Mouse (Mus musculus): ENCODE results near the gene Fbxo36. TPM values are rescaled to one million over a fixed set of nuclear protein-coding genes. Genes with fewer than 3 reads are reported as not detected.

Fbxo36 gene
- polyA plus RNA-seq (2012; rRNA removed), result 195 and 201 TPM in 2 replicates

DNA sequence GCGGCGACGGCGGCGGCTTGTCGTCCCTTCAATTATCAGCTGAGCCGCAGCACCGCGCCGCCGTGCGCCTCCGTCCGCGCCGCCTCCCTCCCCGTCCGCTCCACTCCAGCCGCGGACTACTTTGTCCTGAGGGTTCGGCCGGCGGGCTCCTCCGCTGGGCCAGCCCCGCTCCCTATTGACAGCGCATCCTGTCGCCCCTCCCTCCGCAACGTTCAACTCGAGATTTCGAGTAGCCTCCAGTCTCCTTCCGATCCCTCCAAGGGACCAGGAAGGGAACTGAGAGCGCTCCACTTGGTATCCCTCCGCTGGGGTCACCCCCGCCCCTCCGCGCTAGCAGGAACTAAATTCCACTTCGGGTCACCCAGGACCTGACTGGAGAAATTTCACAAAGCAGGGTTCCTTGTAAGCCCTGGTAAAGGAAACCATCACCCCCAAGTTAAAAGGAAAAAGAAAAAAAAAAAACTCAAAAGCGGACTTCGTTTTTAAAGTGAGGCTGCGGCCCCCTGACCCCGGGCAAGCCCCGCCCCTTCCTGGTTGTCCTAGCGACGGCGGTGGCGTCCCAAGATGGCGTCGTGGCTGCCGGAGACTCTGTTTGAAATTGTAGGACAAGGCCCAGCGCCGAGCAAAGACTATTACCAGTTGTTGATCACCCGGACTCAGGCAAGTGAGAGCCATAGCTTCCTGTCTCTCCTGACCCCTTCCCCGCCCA is at the start of gene Fbxo36:
Gene Fbxo36 (plus strand): TSS at position 533 of the 709 bp plus-strand sequence.
- H3K36me3 ChIP-seq (ENCODE audit: control insufficient read depth, insufficient read depth, low read length), result no peaks in the 10 kb centered on the region
- H3K27ac ChIP-seq (ENCODE audit: control insufficient read depth, insufficient read depth, low read depth, low read length), result peak within 1 kb of the TSS; percentile 99
- peak within 1 kb of the TSS; percentile 100 for H3K4me3 ChIP-seq (ENCODE audit: control insufficient read depth, low read depth, low read length)
- H3K27me3 ChIP-seq (ENCODE audit: control insufficient read depth, insufficient read depth, low read length), result no peaks in the 10 kb centered on the region
- H3K4me1 ChIP-seq (ENCODE audit: control insufficient read depth, insufficient read depth, low read length), result peaks cover 2% of the 10 kb centered on the region; the same call in 1 of the 2 replicates
- TF ChIP-seq CTCF (IDR thresholded peaks at IDR 0.05; ENCODE audit: control insufficient read depth, insufficient read depth, insufficient replicate concordance, low read depth, low read length) (no peak), POLR2A (IDR thresholded peaks at IDR 0.05; ENCODE audit: control insufficient read depth, low read depth, low read length) (peak; percentile 67; the same call in 1 of the 2 replicates)

GRCm38 (mm10) chr1:84791393-84791792 is 48.2 kb upstream of the Fbxo36 start:
- H3K27ac ChIP-seq (ENCODE audit: control insufficient read depth, insufficient read depth, low read depth, low read length), result no peak overlapping the region
- no peaks in the 10 kb centered on the region for H3K36me3 ChIP-seq (ENCODE audit: control insufficient read depth, insufficient read depth, low read length)
- no peaks in the 10 kb centered on the region for H3K4me1 ChIP-seq (ENCODE audit: control insufficient read depth, insufficient read depth, low read length)
- no peaks in the 10 kb centered on the region for H3K27me3 ChIP-seq (ENCODE audit: control insufficient read depth, insufficient read depth, low read length)
- H3K4me3 ChIP-seq (ENCODE audit: control insufficient read depth, low read depth, low read length), result no peak overlapping the region
- TF ChIP-seq POLR2A (IDR thresholded peaks at IDR 0.05; ENCODE audit: control insufficient read depth, low read depth, low read length) (no peak), CTCF (IDR thresholded peaks at IDR 0.05; ENCODE audit: control insufficient read depth, insufficient read depth, insufficient replicate concordance, low read depth, low read length) (no peak)

- no peak for TF ChIP-seq POLR2A (IDR thresholded peaks at IDR 0.05; ENCODE audit: control insufficient read depth, low read depth, low read length)
- TF ChIP-seq CTCF (IDR thresholded peaks at IDR 0.05; ENCODE audit: control insufficient read depth, insufficient read depth, insufficient replicate concordance, low read depth, low read length), result no peak
- Histone ChIP-seq H3K27ac (ENCODE audit: control insufficient read depth, insufficient read depth, low read depth, low read length) (no peak overlapping the region), H3K36me3 (ENCODE audit: control insufficient read depth, insufficient read depth, low read length) (no peaks in the 10 kb centered on the region), H3K4me3 (ENCODE audit: control insufficient read depth, low read depth, low read length) (no peak overlapping the region), H3K4me1 (ENCODE audit: control insufficient read depth, insufficient read depth, low read length) (no peaks in the 10 kb centered on the region), H3K27me3 (ENCODE audit: control insufficient read depth, insufficient read depth, low read length) (no peaks in the 10 kb centered on the region)
These were observed 44.3 kb upstream of the Fbxo36 start for GRCm38 (mm10) chr1:84795335-84795734.

DNA sequence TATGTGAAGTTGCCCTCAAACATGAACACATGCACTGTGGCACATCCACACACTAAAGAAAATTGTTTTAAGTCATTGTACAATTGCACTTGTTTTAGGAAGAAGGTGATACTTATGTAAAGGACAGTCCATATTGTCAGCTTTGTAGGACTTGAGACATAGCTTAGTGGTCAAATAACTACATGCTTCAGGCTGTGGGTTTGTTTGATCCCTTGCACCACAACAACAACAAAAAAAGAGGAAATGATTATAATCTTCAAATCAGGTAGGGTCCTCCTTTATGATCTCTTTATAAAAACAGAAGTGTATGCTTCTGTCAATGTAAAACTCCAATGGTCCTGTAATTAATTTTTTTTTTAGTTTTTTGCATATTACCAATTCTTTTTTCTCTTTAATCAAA is 40.5 kb upstream of the Fbxo36 start:
- Histone ChIP-seq H3K4me3 (ENCODE audit: control insufficient read depth, low read depth, low read length) (no peak overlapping the region), H3K27ac (ENCODE audit: control insufficient read depth, insufficient read depth, low read depth, low read length) (no peak overlapping the region), H3K36me3 (ENCODE audit: control insufficient read depth, insufficient read depth, low read length) (no peaks in the 10 kb centered on the region), H3K4me1 (ENCODE audit: control insufficient read depth, insufficient read depth, low read length) (no peaks in the 10 kb centered on the region), H3K27me3 (ENCODE audit: control insufficient read depth, insufficient read depth, low read length) (no peaks in the 10 kb centered on the region)
- no peak for TF ChIP-seq CTCF (IDR thresholded peaks at IDR 0.05; ENCODE audit: control insufficient read depth, insufficient read depth, insufficient replicate concordance, low read depth, low read length)
- TF ChIP-seq POLR2A (IDR thresholded peaks at IDR 0.05; ENCODE audit: control insufficient read depth, low read depth, low read length), result no peak

DNA sequence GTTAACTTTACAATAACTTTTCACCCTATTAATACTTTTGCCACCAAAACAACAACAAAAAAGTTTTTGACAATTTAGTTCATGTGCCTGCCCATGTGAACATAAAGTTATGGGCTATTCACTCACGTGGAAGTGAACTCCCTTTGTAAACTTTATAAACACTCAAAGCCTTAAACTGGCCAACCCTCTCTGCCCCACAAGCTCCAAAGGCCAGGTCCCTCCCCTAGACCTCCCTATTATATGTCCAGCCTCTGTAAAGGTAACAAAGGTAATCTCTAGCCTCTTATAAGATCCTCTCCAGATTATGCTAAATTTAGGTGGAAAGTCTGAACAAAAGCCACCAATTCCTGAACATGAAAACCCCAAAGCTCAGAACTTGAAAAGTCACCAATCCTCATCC is 35.9 kb upstream of the Fbxo36 start:
- H3K27me3 ChIP-seq (ENCODE audit: control insufficient read depth, insufficient read depth, low read length), result no peaks in the 10 kb centered on the region
- no peak overlapping the region for H3K27ac ChIP-seq (ENCODE audit: control insufficient read depth, insufficient read depth, low read depth, low read length)
- H3K4me3 ChIP-seq (ENCODE audit: control insufficient read depth, low read depth, low read length), result no peak overlapping the region
- TF ChIP-seq POLR2A (IDR thresholded peaks at IDR 0.05; ENCODE audit: control insufficient read depth, low read depth, low read length) (no peak), CTCF (IDR thresholded peaks at IDR 0.05; ENCODE audit: control insufficient read depth, insufficient read depth, insufficient replicate concordance, low read depth, low read length) (no peak)
- no peaks in the 10 kb centered on the region for H3K36me3 ChIP-seq (ENCODE audit: control insufficient read depth, insufficient read depth, low read length)
- H3K4me1 ChIP-seq (ENCODE audit: control insufficient read depth, insufficient read depth, low read length), result no peaks in the 10 kb centered on the region

- H3K27me3 ChIP-seq (ENCODE audit: control insufficient read depth, insufficient read depth, low read length), result no peaks in the 10 kb centered on the region
- TF ChIP-seq POLR2A (IDR thresholded peaks at IDR 0.05; ENCODE audit: control insufficient read depth, low read depth, low read length) (no peak), CTCF (IDR thresholded peaks at IDR 0.05; ENCODE audit: control insufficient read depth, insufficient read depth, insufficient replicate concordance, low read depth, low read length) (no peak)
- no peaks in the 10 kb centered on the region for H3K4me1 ChIP-seq (ENCODE audit: control insufficient read depth, insufficient read depth, low read length)
- H3K4me3 ChIP-seq (ENCODE audit: control insufficient read depth, low read depth, low read length), result no peak overlapping the region
- no peaks in the 10 kb centered on the region for H3K36me3 ChIP-seq (ENCODE audit: control insufficient read depth, insufficient read depth, low read length)
- no peak overlapping the region for H3K27ac ChIP-seq (ENCODE audit: control insufficient read depth, insufficient read depth, low read depth, low read length)
These were observed 22.0 kb upstream of the Fbxo36 start for GRCm38 (mm10) chr1:84817596-84817995.

GRCm38 (mm10) chr1:84825091-84825490 is 14.6 kb upstream of the Fbxo36 start:
- H3K36me3 ChIP-seq (ENCODE audit: control insufficient read depth, insufficient read depth, low read length), result no peaks in the 10 kb centered on the region
- no peaks in the 10 kb centered on the region for H3K4me1 ChIP-seq (ENCODE audit: control insufficient read depth, insufficient read depth, low read length)
- H3K27ac ChIP-seq (ENCODE audit: control insufficient read depth, insufficient read depth, low read depth, low read length), result no peak overlapping the region
- H3K27me3 ChIP-seq (ENCODE audit: control insufficient read depth, insufficient read depth, low read length), result no peaks in the 10 kb centered on the region
- H3K4me3 ChIP-seq (ENCODE audit: control insufficient read depth, low read depth, low read length), result no peak overlapping the region
- TF ChIP-seq CTCF (IDR thresholded peaks at IDR 0.05; ENCODE audit: control insufficient read depth, insufficient read depth, insufficient replicate concordance, low read depth, low read length), result no peak
- TF ChIP-seq POLR2A (IDR thresholded peaks at IDR 0.05; ENCODE audit: control insufficient read depth, low read depth, low read length), result no peak
